Mouse (Mus musculus) C2C12 (cell line): ENCODE data around the gene Mbnl1. TPM values are rescaled to one million over a fixed set of nuclear protein-coding genes. Genes with fewer than 3 reads are reported as not detected.

Experiments used
- H3K27me3 ChIP-seq: one replicate; pipeline ENCODE4 v1.6.1; 2011; ENCODE audit not compliant: control insufficient read depth, insufficient read depth, insufficient read length
- H3K36me3 ChIP-seq: one replicate; pipeline ENCODE4 v1.6.1; 2011; ENCODE audit not compliant: control insufficient read depth, insufficient read depth
- H3K4me3 ChIP-seq: one replicate; pipeline ENCODE4 v1.5.1; 2011; ENCODE audit warnings: mild to moderate bottlenecking, control low read depth; ENCODE audit not compliant: poor library complexity, insufficient read depth, severe bottlenecking
- H3K79me2 ChIP-seq: one replicate; pipeline ENCODE4 v1.6.1; 2011; ENCODE audit not compliant: control insufficient read depth, insufficient read depth
- H3K79me3 ChIP-seq: one replicate; pipeline ENCODE4 v1.6.1; 2011; ENCODE audit warnings: low read depth, control low read depth
- H3ac ChIP-seq: one replicate; pipeline ENCODE3; 2011; ENCODE audit warnings: low read depth; ENCODE audit not compliant: control insufficient read depth, insufficient read length
- CEBPB ChIP-seq: IDR thresholded peaks from one replicate; pipeline ENCODE4 v1.6.1; 2011; ENCODE audit warnings: low read depth, mild to moderate bottlenecking, control low read depth, moderate library complexity
- CTCF ChIP-seq: IDR thresholded peaks from one replicate; pipeline ENCODE4 v1.5.1; 2011; ENCODE audit not compliant: control insufficient read depth, insufficient read depth, insufficient read length
- FOSL1 ChIP-seq: IDR thresholded peaks from one replicate; pipeline ENCODE4 v1.8.0; 2011; ENCODE audit warnings: mild to moderate bottlenecking, low read length; ENCODE audit not compliant: poor library complexity, insufficient read depth, severe bottlenecking
- MAX ChIP-seq: IDR thresholded peaks from one replicate; pipeline ENCODE4 v1.6.1; 2011; ENCODE audit warnings: mild to moderate bottlenecking, control low read depth
- MYOD1 ChIP-seq: IDR thresholded peaks from one replicate; pipeline ENCODE4 v1.6.1; 2011; ENCODE audit warnings: low read depth; ENCODE audit not compliant: control insufficient read depth, insufficient read length
- MYOG ChIP-seq: IDR thresholded peaks from one replicate; pipeline ENCODE4 v1.6.1; 2011; ENCODE audit not compliant: control insufficient read depth, insufficient read length; ENCODE audit errors: extremely low read depth
- USF1 ChIP-seq: IDR thresholded peaks from one replicate; pipeline ENCODE4 v1.6.1; 2011; ENCODE audit warnings: low read depth, mild to moderate bottlenecking, control low read depth, moderate library complexity
- polyA plus RNA-seq: library from polyadenylated mRNA; unstranded; fragments of >200 nt; fragmentation: generic; extraction: Trizol; gene quantifications from one replicate; pipeline ENCODE4 v1.2.1, GENCODE M21; 2012; ENCODE audit warnings: missing spikeins

The Mbnl1 gene
- polyA plus RNA-seq, 1 experiment, result 37.7 TPM

DNA sequence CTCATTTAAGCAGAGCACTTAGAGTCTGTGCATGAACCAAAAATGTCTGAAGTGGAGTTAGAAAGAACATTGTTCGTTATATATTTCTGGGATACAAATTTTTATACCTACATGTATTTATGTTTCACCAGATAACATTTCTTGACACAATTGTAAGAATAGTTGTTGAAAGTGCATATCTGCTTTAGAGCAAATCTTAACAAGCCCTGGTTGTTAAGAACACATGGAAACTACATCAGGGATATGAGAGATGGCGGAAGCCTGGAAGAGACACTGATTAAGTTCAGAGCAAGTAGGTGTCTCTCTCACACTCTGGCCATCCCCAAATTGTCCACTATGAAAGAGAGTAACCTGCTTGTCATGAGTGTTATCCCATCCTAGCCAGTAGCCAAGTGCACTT, 2.4 kb downstream of the Mbnl1 start:
- H3ac ChIP-seq, result no peak overlapping the region
- no peaks in the 10 kb centered on the region for H3K79me3 ChIP-seq
- TF ChIP-seq MYOG (no peak), USF1 (no peak), MYOD1 (no peak), CEBPB (no peak), CTCF (no peak), FOSL1 (no peak), MAX (no peak)
- H3K4me3 ChIP-seq, result no peak overlapping the region
- H3K79me2 ChIP-seq, result no peaks in the 10 kb centered on the region
- no peaks in the 10 kb centered on the region for H3K36me3 ChIP-seq
- no peaks in the 10 kb centered on the region for H3K27me3 ChIP-seq

DNA sequence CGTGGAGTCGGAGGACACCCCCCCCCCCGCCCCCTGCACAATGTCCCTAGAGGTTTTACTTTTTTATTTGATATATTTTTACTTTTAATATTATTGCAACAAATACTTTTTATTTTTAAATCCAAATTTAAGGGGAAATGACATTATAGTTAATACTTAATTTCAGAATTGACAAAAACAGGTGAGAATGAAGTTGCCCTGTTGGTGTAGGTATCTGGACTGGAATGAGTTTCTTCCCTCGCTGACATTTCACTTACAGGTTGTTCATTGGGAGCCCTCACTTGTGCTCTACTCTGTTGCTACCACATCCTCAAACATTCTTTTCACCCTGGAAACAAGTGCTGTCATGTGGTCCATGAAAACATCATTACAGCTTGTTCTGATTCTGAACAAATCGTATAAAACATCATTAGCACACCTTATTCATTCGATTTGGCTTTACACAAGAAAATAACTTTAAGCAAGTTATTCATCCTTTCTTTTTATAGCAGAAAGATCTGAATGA, 4.2 kb downstream of the Mbnl1 start:
- Histone ChIP-seq H3K79me2 (no peaks in the 10 kb centered on the region), H3K36me3 (no peaks in the 10 kb centered on the region), H3K79me3 (no peaks in the 10 kb centered on the region), H3K27me3 (no peaks in the 10 kb centered on the region), H3ac (no peak overlapping the region), H3K4me3 (no peak overlapping the region)
- no peak for TF ChIP-seq FOSL1
- TF ChIP-seq MAX, result no peak
- no peak for TF ChIP-seq CTCF
- TF ChIP-seq CEBPB, result no peak
- no peak for TF ChIP-seq USF1
- TF ChIP-seq MYOG, result no peak
- no peak for TF ChIP-seq MYOD1

DNA sequence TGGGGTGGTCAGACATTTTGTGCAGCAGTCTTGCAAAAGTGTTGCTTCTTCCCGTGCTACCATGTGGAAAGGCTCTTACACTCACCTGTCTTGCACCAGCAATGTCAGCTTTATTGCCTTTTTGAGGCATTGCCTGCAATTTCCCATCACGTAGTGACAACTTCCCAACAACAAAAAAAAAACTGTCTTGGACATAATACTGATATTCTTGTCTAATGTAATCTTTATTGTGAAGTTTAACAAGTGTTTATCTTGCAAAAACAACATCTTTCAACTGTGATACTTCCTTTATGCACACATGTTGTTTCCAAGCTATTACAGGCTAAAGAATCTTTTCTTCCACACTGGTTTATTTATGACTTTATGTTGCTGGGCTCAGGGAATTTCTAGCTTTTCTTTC, 5.8 kb downstream of the Mbnl1 start:
- Histone ChIP-seq H3ac (no peak overlapping the region), H3K36me3 (no peaks in the 10 kb centered on the region), H3K79me2 (no peaks in the 10 kb centered on the region), H3K79me3 (no peaks in the 10 kb centered on the region), H3K4me3 (no peak overlapping the region), H3K27me3 (no peaks in the 10 kb centered on the region)
- TF ChIP-seq MAX (no peak), CTCF (no peak), USF1 (no peak), MYOD1 (no peak), MYOG (no peak), CEBPB (no peak), FOSL1 (no peak)

DNA sequence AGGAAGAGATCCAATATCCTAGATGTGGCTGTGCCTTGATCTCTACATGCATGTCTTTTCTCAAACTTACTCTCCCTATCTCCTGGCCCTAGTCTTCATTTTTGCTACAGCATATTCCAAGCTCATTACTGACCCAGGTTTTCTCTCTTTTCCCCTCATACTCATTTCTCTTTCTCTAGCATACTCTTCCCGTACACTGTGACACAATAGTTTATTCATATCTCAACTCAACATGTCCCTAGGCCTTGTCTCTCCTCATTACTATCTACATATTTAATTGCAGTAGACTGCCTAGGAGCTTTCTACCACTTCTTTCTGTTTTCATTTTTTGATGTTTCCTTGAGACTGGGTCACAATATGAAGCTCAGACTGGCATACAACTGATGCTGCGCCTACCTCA, 8.1 kb downstream of the Mbnl1 start:
- no peak overlapping the region for H3K4me3 ChIP-seq
- TF ChIP-seq MYOG (no peak), FOSL1 (no peak)
- no peaks in the 10 kb centered on the region for H3K79me2 ChIP-seq
- no peaks in the 10 kb centered on the region for H3K79me3 ChIP-seq
- no peaks in the 10 kb centered on the region for H3K36me3 ChIP-seq
- H3K27me3 ChIP-seq, result no peaks in the 10 kb centered on the region
- H3ac ChIP-seq, result no peak overlapping the region

DNA sequence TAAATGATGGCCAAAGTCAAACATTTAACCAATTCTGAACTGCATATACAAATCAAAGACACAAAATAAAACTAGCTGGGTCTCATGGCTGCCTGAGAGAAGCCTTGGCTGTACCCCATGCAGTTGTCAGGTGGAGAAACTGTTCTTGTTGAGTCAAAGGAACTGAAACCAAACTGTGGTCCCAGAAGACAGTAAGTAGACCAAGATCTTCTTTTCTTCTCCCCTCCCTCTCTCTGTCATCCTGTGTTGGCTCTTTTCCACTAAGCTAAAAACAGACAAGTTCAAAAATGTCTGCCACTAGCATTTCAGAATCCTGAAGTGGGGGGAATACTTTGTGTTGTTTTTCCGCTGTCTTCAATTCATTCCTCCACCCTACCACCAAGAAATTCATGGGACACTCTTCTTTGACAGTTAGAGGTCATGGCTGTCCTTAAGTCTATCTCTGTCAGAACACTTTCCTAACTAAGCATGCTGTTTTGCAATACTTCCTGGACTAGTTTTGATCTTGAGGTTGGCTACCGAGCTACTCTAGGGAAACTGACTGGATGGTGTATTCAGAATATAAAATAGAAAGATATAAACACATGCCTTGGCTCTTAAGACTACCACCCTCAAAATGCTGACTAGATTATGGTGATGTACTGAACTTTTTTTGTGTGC, 9.2 kb downstream of the Mbnl1 start:
- Histone ChIP-seq H3ac (no peak overlapping the region), H3K4me3 (no peak overlapping the region), H3K79me3 (no peaks in the 10 kb centered on the region), H3K36me3 (no peaks in the 10 kb centered on the region), H3K27me3 (no peaks in the 10 kb centered on the region), H3K79me2 (no peaks in the 10 kb centered on the region)
- TF ChIP-seq FOSL1 (no peak), CTCF (no peak), MYOD1 (no peak), MYOG (no peak), CEBPB (no peak), MAX (no peak), USF1 (no peak)

DNA sequence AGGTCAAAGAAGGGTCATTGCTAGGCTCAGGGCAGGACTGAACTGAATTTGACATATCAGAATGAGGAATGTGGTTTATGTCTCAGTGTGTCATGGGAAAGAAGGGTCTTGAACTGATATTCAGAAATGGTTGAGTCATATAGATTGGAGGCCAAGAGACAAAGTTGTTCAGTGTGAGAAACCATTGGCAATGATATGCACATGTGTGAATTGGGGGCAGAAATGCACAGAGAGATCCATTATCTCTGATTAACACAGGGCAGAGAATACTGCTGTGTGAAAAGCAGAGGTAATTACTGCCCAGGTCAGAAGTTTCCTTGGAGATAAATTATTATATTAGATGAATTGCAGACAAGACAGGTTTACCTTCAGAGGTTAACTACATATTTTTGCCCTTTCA, 10.7 kb downstream of the Mbnl1 start:
- H3K4me3 ChIP-seq, result no peak overlapping the region
- H3K79me2 ChIP-seq, result no peaks in the 10 kb centered on the region
- H3ac ChIP-seq, result no peak overlapping the region
- no peak for TF ChIP-seq MYOG
- TF ChIP-seq MYOD1, result no peak
- TF ChIP-seq USF1, result no peak
- TF ChIP-seq FOSL1, result no peak
- TF ChIP-seq CTCF, result no peak
- TF ChIP-seq MAX, result no peak
- TF ChIP-seq CEBPB, result no peak
- no peaks in the 10 kb centered on the region for H3K27me3 ChIP-seq
- no peaks in the 10 kb centered on the region for H3K79me3 ChIP-seq
- no peaks in the 10 kb centered on the region for H3K36me3 ChIP-seq
